Mouse (Mus musculus) bone marrow macrophage, adult 2 months (primary cell): ENCODE measurements around the gene Vps52. TPM values are rescaled to one million over a fixed set of nuclear protein-coding genes. Genes with fewer than 3 reads are reported as not detected.
"Not testable (repeated sequence)": the region's sequence is repeated elsewhere in the genome, so short reads cannot be mapped to it uniquely, and the experiment has no call there.

Experiments
- H3K27ac ChIP-seq: 2 replicates; pipeline ENCODE4 v1.5.1; 2012; ENCODE audit warnings: low read depth, low read length; ENCODE audit not compliant: insufficient read depth
- H3K4me1 ChIP-seq: 2 replicates; pipeline ENCODE4 v1.6.1; 2012; ENCODE audit warnings: low read length; ENCODE audit not compliant: control insufficient read depth, insufficient read depth
- H3K4me3 ChIP-seq: 2 replicates; pipeline ENCODE4 v1.5.1; 2012; ENCODE audit warnings: mild to moderate bottlenecking, low read length, moderate library complexity; ENCODE audit not compliant: insufficient read depth
- CTCF ChIP-seq: IDR thresholded peaks from 2 replicates; pipeline ENCODE4 v1.5.1; 2012; ENCODE audit warnings: low read depth, mild to moderate bottlenecking, low read length, moderate library complexity
- POLR2A ChIP-seq: IDR thresholded peaks from 2 replicates; pipeline ENCODE4 v1.6.1; 2012; ENCODE audit warnings: mild to moderate bottlenecking, low read depth, low read length, borderline replicate concordance
- polyA plus RNA-seq: library from polyadenylated mRNA; stranded (reverse); fragments of >200 nt; gene quantifications from 2 replicates; pipeline ENCODE4 v1.2.4, GENCODE M21; 2012; ENCODE audit not compliant: missing spikeins, insufficient read depth, insufficient read length

Gene Vps52
- polyA plus RNA-seq, 1 experiment = 41.3 TPM

- no peak overlapping the region for H3K4me3 ChIP-seq
- TF ChIP-seq POLR2A (no peak), CTCF (no peak)
- H3K4me1 ChIP-seq = peaks cover 27% of the 10 kb centered on the region
- no peak overlapping the region for H3K27ac ChIP-seq
These were observed 12.2 kb upstream of the Vps52 start for GRCm38 (mm10) chr17:33943454-33943853.

- TF ChIP-seq CTCF (no peak), POLR2A (no peak)
- H3K4me3 ChIP-seq = no peak overlapping the region
- H3K27ac ChIP-seq = peak overlapping the region; percentile 69
These were observed 8.1 kb upstream of the Vps52 start for GRCm38 (mm10) chr17:33947430-33948089.

GRCm38 (mm10) chr17:33948090-33948904, 7.3 kb upstream of the Vps52 start:
- peaks cover 29% of the 10 kb centered on the region for H3K4me1 ChIP-seq
- TF ChIP-seq CTCF = no peak
- TF ChIP-seq POLR2A = no peak
- peak overlapping the region; percentile 69 for H3K27ac ChIP-seq
- H3K4me3 ChIP-seq = no peak overlapping the region

More at GRCm38 (mm10) chr17:33947430-33948089, 8.1 kb upstream of the Vps52 start:
- H3K4me1 ChIP-seq = peaks cover 27% of the 10 kb centered on the region

- H3K4me3 ChIP-seq = no peak overlapping the region
- no peak for TF ChIP-seq CTCF
- TF ChIP-seq POLR2A = no peak
- peaks cover 32% of the 10 kb centered on the region for H3K4me1 ChIP-seq
- no peak overlapping the region for H3K27ac ChIP-seq
These were observed 6.6 kb upstream of the Vps52 start for GRCm38 (mm10) chr17:33948905-33949537.

GRCm38 (mm10) chr17:33950131-33950625, 5.4 kb upstream of the Vps52 start:
- Histone ChIP-seq H3K4me1 (peaks cover 32% of the 10 kb centered on the region), H3K27ac (no peak overlapping the region), H3K4me3 (peak overlapping the region; percentile 68)
- TF ChIP-seq POLR2A (no peak), CTCF (no peak)

GRCm38 (mm10) chr17:33951021-33951946, 4.3 kb upstream of the Vps52 start, which contains the start of gene B3galt4:
TSS of gene B3galt4 (minus strand) at chr17:33951488.
- no peak; the same call in 1 of the 2 replicates for TF ChIP-seq POLR2A
- Histone ChIP-seq H3K27ac (peak within 1 kb of the TSS; percentile 71), H3K4me3 (peak within 1 kb of the TSS; percentile 68), H3K4me1 (peaks cover 32% of the 10 kb centered on the region)

- H3K27ac ChIP-seq = not testable (repeated sequence)
- H3K4me3 ChIP-seq = peak overlapping the region; percentile 68
These were observed 3.6 kb upstream of the Vps52 start for GRCm38 (mm10) chr17:33952015-33952414.

GRCm38 (mm10) chr17:33952879-33953278, 2.7 kb upstream of the Vps52 start:
- 0 out of 2 replicates have a peak overlapping the region, but pooled peaks have one; percentile 6 for H3K27ac ChIP-seq
- H3K4me3 ChIP-seq = peak overlapping the region; percentile 93
- TF ChIP-seq CTCF = no peak
- no peak for TF ChIP-seq POLR2A
- peaks cover 19% of the 10 kb centered on the region for H3K4me1 ChIP-seq

More at GRCm38 (mm10) chr17:33952015-33952414, 3.6 kb upstream of the Vps52 start:
- peaks cover 25% of the 10 kb centered on the region for H3K4me1 ChIP-seq

GRCm38 (mm10) chr17:33953310-33953709, 2.3 kb upstream of the Vps52 start:
- Histone ChIP-seq H3K4me1 (peaks cover 15% of the 10 kb centered on the region), H3K4me3 (peak overlapping the region; percentile 93; the same call in 1 of the 2 replicates), H3K27ac (0 out of 2 replicates have a peak overlapping the region, but pooled peaks have one; percentile 4)
- TF ChIP-seq POLR2A (no peak), CTCF (no peak)
